Mouse (Mus musculus) left cerebral cortex, adult 18-20 months (tissue): Measurements from ENCODE around the gene Kcnj12. TPM values are rescaled to one million over a fixed set of nuclear protein-coding genes. Genes with fewer than 3 reads are reported as not detected.

Experiments
- DNase-seq, 2 experiments: peaks; one replicate each; pipeline ENCODE4 v3.0.0; 2021 to 2022; ENCODE audit warnings: low spot score in 2 of 2, mixed read lengths in 1 of 2
- total RNA-seq, 2 experiments: library from RNA; stranded (reverse); gene quantifications; 2 replicates each; pipeline ENCODE4 v1.2.3; 2021

The Kcnj12 gene
- total RNA-seq, 2 experiments from 2014 or later = 18.9 to 19.0 TPM

- no peak for DNase-seq
Measured at GRCm38 (mm10) chr11:61108911-61109361, 86.6 kb downstream of the Kcnj12 start.

- DNase-seq = no peak
Measured at GRCm38 (mm10) chr11:61109707-61110106, 87.3 kb downstream of the Kcnj12 start.

GRCm38 (mm10) chr11:61110113-61110512 lies 87.7 kb downstream of the Kcnj12 start:
- no peak for DNase-seq

GRCm38 (mm10) chr11:61110928-61111327 lies 88.6 kb downstream of the Kcnj12 start:
- no peak for DNase-seq

GRCm38 (mm10) chr11:61111472-61111871 lies 89.1 kb downstream of the Kcnj12 start:
- DNase-seq = no peak

GRCm38 (mm10) chr11:61112323-61112995 lies 90.1 kb downstream of the Kcnj12 start:
- no peak for DNase-seq

- DNase-seq = no peak
Measured at GRCm38 (mm10) chr11:61116226-61116625, 93.9 kb downstream of the Kcnj12 start.

- DNase-seq = no peak
Measured at GRCm38 (mm10) chr11:61119996-61120583, 97.7 kb downstream of the Kcnj12 start.

Other genes with a start within 250 kb of the Kcnj12 start
- gene Top3a, start 245.2 kb upstream of the Kcnj12 start, total RNA-seq = 1 to 10 TPM; 5.0 to 5.3 TPM
- 10 to 100 TPM; 33.0 to 33.7 TPM for gene Smcr8, start 245.0 kb upstream of the Kcnj12 start, total RNA-seq
- 1 to 10 TPM; 1.7 to 3.7 TPM for gene Shmt1, start 210.8 kb upstream of the Kcnj12 start, total RNA-seq
- 10 to 100 TPM; 26.6 to 31.6 TPM for gene Dhrs7b, start 191.9 kb upstream of the Kcnj12 start, total RNA-seq
- 10 to 100 TPM; 28.1 to 29.7 TPM for gene Tmem11, start 143.3 kb upstream of the Kcnj12 start, total RNA-seq
- gene Natd1, start 107.8 kb upstream of the Kcnj12 start, total RNA-seq = 10 to 100 TPM; 11.4 to 12.3 TPM
- gene Map2k3, start 90.5 kb upstream of the Kcnj12 start, total RNA-seq = 10 to 100 TPM; 20.5 to 21.4 TPM
- under 1 TPM; 0.52 to 1.00 TPM for gene Tnfrsf13b, start 104.2 kb downstream of the Kcnj12 start, total RNA-seq
- gene Usp22, start 152.5 kb downstream of the Kcnj12 start, total RNA-seq = 100 to 1,000 TPM; 195 to 215 TPM
- gene Aldh3a1, start 185.0 kb downstream of the Kcnj12 start, total RNA-seq = 1 to 10 TPM; 2.9 to 3.2 TPM
- gene Aldh3a2, start 244.9 kb downstream of the Kcnj12 start, total RNA-seq = 10 to 100 TPM; 50.8 to 54.9 TPM